Mouse (Mus musculus): ENCODE measurements around the gene Gas1. TPM values are rescaled to one million over a fixed set of nuclear protein-coding genes. Genes with fewer than 3 reads are reported as not detected.

Gene Gas1
- not detected for polyA plus RNA-seq (2017; shearing (Covaris generic))

GRCm38 (mm10) chr13:60177106-60177796 is at the start of gene Gas1:
TSS of gene Gas1 (minus strand) at chr13:60177365.
- no peak for ATAC-seq

GRCm38 (mm10) chr13:60226251-60226836 is 49.2 kb upstream of the Gas1 start:
- ATAC-seq = no peak

- no peak for ATAC-seq
Measured at GRCm38 (mm10) chr13:60225736-60226135, 48.6 kb upstream of the Gas1 start.

GRCm38 (mm10) chr13:60225276-60225675 is 48.1 kb upstream of the Gas1 start:
- ATAC-seq = no peak

GRCm38 (mm10) chr13:60223797-60224196 is 46.6 kb upstream of the Gas1 start:
- no peak for ATAC-seq

GRCm38 (mm10) chr13:60222336-60222735 is 45.2 kb upstream of the Gas1 start:
- no peak for ATAC-seq

GRCm38 (mm10) chr13:60213896-60214295 is 36.7 kb upstream of the Gas1 start:
- no peak for ATAC-seq

- no peak for ATAC-seq
Measured at GRCm38 (mm10) chr13:60207135-60207601, 30.0 kb upstream of the Gas1 start.

- ATAC-seq = no peak
Measured at GRCm38 (mm10) chr13:60204746-60205145, 27.6 kb upstream of the Gas1 start.

GRCm38 (mm10) chr13:60193273-60193672 is 16.1 kb upstream of the Gas1 start:
- ATAC-seq = no peak

- ATAC-seq = no peak
Measured at GRCm38 (mm10) chr13:60189923-60190322, 12.8 kb upstream of the Gas1 start.

GRCm38 (mm10) chr13:60188952-60189351 is 11.8 kb upstream of the Gas1 start:
- ATAC-seq = no peak

- no peak for ATAC-seq
Measured at GRCm38 (mm10) chr13:60187276-60187675, 10.1 kb upstream of the Gas1 start.

- no peak for ATAC-seq
Measured at GRCm38 (mm10) chr13:60182346-60182745, 5.2 kb upstream of the Gas1 start.

- ATAC-seq = no peak
Measured at GRCm38 (mm10) chr13:60179641-60180040, 2.5 kb upstream of the Gas1 start.

GRCm38 (mm10) chr13:60178416-60178815 is 1.3 kb upstream of the Gas1 start:
- no peak for ATAC-seq

GRCm38 (mm10) chr13:60177797-60178110 is 589 bp upstream of the Gas1 start:
- no peak for ATAC-seq

GRCm38 (mm10) chr13:60176776-60177105 is 424 bp downstream of the Gas1 start:
- ATAC-seq = no peak

- no peak for ATAC-seq
Measured at GRCm38 (mm10) chr13:60176136-60176775, 909 bp downstream of the Gas1 start.

GRCm38 (mm10) chr13:60175490-60176135 is 1.6 kb downstream of the Gas1 start:
- ATAC-seq = no peak

- ATAC-seq = no peak
Measured at GRCm38 (mm10) chr13:60174953-60175352, 2.2 kb downstream of the Gas1 start.

GRCm38 (mm10) chr13:60173591-60174524 is 3.3 kb downstream of the Gas1 start:
- no peak for ATAC-seq

- no peak for ATAC-seq
Measured at GRCm38 (mm10) chr13:60173186-60173585, 4.0 kb downstream of the Gas1 start.
